Mouse (Mus musculus) small intestine, adult 10 weeks (tissue): ENCODE measurements around the gene Clcc1. TPM values are rescaled to one million over a fixed set of nuclear protein-coding genes. Genes with fewer than 3 reads are reported as not detected.

Source experiments
- polyA plus RNA-seq: library from polyadenylated mRNA; stranded (reverse); fragments of 350-450 nt; fragmentation: Illumina TruSeq; extraction: RNeasy Lipid Tissue Mini Kit (QIAGEN cat#74804); gene quantifications from one replicate; pipeline ENCODE4 v1.2.3, GENCODE M21; 2014; ENCODE audit warnings: low replicate concordance

Gene Clcc1
- polyA plus RNA-seq: 32.2 TPM

GRCm38 (mm10) chr3:108653710-108654379 lies at the start of gene Clcc1:
Gene Clcc1 (plus strand): TSS chr3:108653913.

GRCm38 (mm10) chr3:108722036-108722872 lies 68.5 kb downstream of the Clcc1 start, which contains the start of gene Gpsm2:
Gene Gpsm2 (minus strand): TSS chr3:108722309.

Other genes starting within 250 kb of the Clcc1 start
- 0.15 TPM for gene Celsr2, start 238.4 kb upstream of the Clcc1 start, polyA plus RNA-seq
- 6.9 TPM for gene Sars, start 208.7 kb upstream of the Clcc1 start, polyA plus RNA-seq
- gene 1700013F07Rik, start 119.8 kb upstream of the Clcc1 start, polyA plus RNA-seq: not detected
- gene 5330417C22Rik, start 117.4 kb upstream of the Clcc1 start, polyA plus RNA-seq: 10.1 TPM
- gene Tmem167b, start 91.4 kb upstream of the Clcc1 start, polyA plus RNA-seq: 72.1 TPM
- 79.9 TPM for gene Taf13, start 82.2 kb upstream of the Clcc1 start, polyA plus RNA-seq
- 9.8 TPM for gene Wdr47, start 62.6 kb upstream of the Clcc1 start, polyA plus RNA-seq
- gene Gpsm2, start 68.4 kb downstream of the Clcc1 start, polyA plus RNA-seq: 43.4 TPM
- not detected for gene Aknad1, start 85.7 kb downstream of the Clcc1 start, polyA plus RNA-seq
- 195 TPM for gene Stxbp3, start 186.6 kb downstream of the Clcc1 start, polyA plus RNA-seq
- gene Fndc7, start 236.1 kb downstream of the Clcc1 start, polyA plus RNA-seq: not detected